Mouse (Mus musculus) frontal cortex, postnatal 36 days (tissue): ENCODE data around the gene Atg4a-ps.
A peak's percentile ranks its signal among the peaks of the same experiment; 100 is the strongest.

Source experiments
- DNase-seq, 2 experiments: peaks; one replicate each; pipeline ENCODE4 v3.0.0; 2022; ENCODE audit warnings: low spot score in 2 of 2

The Atg4a-ps gene

GRCm38 (mm10) chr3:103627661-103628060 is 18.2 kb downstream of the Atg4a-ps start:
- no peak for DNase-seq

- DNase-seq: no peak
These were observed 19.4 kb downstream of the Atg4a-ps start for GRCm38 (mm10) chr3:103626481-103626880.

GRCm38 (mm10) chr3:103625169-103625568 is 20.7 kb downstream of the Atg4a-ps start:
- DNase-seq: no peak

- DNase-seq: no peak
These were observed 21.2 kb downstream of the Atg4a-ps start for GRCm38 (mm10) chr3:103624591-103625051.

GRCm38 (mm10) chr3:103623893-103624470 is 21.9 kb downstream of the Atg4a-ps start:
- no peak for DNase-seq

- no peak for DNase-seq
These were observed 25.8 kb downstream of the Atg4a-ps start for GRCm38 (mm10) chr3:103620101-103620500.

GRCm38 (mm10) chr3:103616981-103617380 is 28.9 kb downstream of the Atg4a-ps start:
- DNase-seq: no peak

- DNase-seq: no peak
These were observed 30.2 kb downstream of the Atg4a-ps start for GRCm38 (mm10) chr3:103615621-103616020.

GRCm38 (mm10) chr3:103612636-103613355 is 33.1 kb downstream of the Atg4a-ps start:
- DNase-seq: peak; percentile 55 to 60

- DNase-seq: no peak
These were observed 35.6 kb downstream of the Atg4a-ps start for GRCm38 (mm10) chr3:103610231-103610630.

GRCm38 (mm10) chr3:103606660-103607595 is 38.9 kb downstream of the Atg4a-ps start:
- DNase-seq: peak in 1 of 2 experiments; percentile 9

- peak; percentile 36 to 38 for DNase-seq
These were observed 39.7 kb downstream of the Atg4a-ps start for GRCm38 (mm10) chr3:103606045-103606597.

GRCm38 (mm10) chr3:103601561-103601960 is 44.3 kb downstream of the Atg4a-ps start:
- no peak for DNase-seq

- DNase-seq: peak; percentile 67 to 80
These were observed 44.9 kb downstream of the Atg4a-ps start for GRCm38 (mm10) chr3:103601011-103601410.

- DNase-seq: no peak
These were observed 48.3 kb downstream of the Atg4a-ps start for GRCm38 (mm10) chr3:103597586-103597985.

GRCm38 (mm10) chr3:103595271-103595810 is 50.5 kb downstream of the Atg4a-ps start:
- no peak for DNase-seq
